Mouse (Mus musculus) olfactory bulb, adult 2 months (tissue): ENCODE measurements around the gene Mogat1. TPM values are rescaled to one million over a fixed set of nuclear protein-coding genes. Genes with fewer than 3 reads are reported as not detected.

Experiments
- H3K27ac ChIP-seq: fragments of 200-500 bp; 2 replicates; pipeline ENCODE4 v1.5.1; 2012; ENCODE audit warnings: low read depth, low read length; ENCODE audit not compliant: insufficient read depth
- H3K4me1 ChIP-seq: fragments of 200-500 bp; 2 replicates; pipeline ENCODE4 v1.6.1; 2012; ENCODE audit warnings: low read length; ENCODE audit not compliant: control insufficient read depth, insufficient read depth
- H3K4me3 ChIP-seq: fragments of 200-500 bp; 2 replicates; pipeline ENCODE4 v1.5.1; 2012; ENCODE audit warnings: mild to moderate bottlenecking, low read depth, low read length, moderate library complexity; ENCODE audit not compliant: insufficient read depth
- CTCF ChIP-seq: fragments of 200-500 bp; IDR thresholded peaks from 2 replicates; pipeline ENCODE4 v1.5.1; 2012; ENCODE audit warnings: low read depth, mild to moderate bottlenecking, low read length, moderate library complexity; ENCODE audit not compliant: insufficient read depth
- POLR2A ChIP-seq: fragments of 200-500 bp; IDR thresholded peaks from 2 replicates; pipeline ENCODE4 v1.6.1; 2012; ENCODE audit warnings: mild to moderate bottlenecking, low read depth, low read length, moderate library complexity; ENCODE audit not compliant: insufficient read depth
- WGBS: fragments of 180-500 bp; shearing (Covaris S2); methylation state at CpG from one replicate; pipeline ENCODE4 v1.1.7; 2018; 5-methylcytosine and 5-hydroxymethylcytosine counted together
- polyA plus RNA-seq: library from polyadenylated mRNA; stranded (reverse); fragments of >200 nt; gene quantifications from 2 replicates; pipeline ENCODE4 v1.2.4, GENCODE M21; 2012; ENCODE audit warnings: low replicate concordance; ENCODE audit not compliant: missing spikeins, insufficient read depth, insufficient read length

Gene Mogat1
- polyA plus RNA-seq, 1 experiment, result not detected

GRCm38 (mm10) chr1:78502527-78502926 is 8.3 kb upstream of the Mogat1 start:
- H3K27ac ChIP-seq, result no peak overlapping the region
- H3K4me3 ChIP-seq, result no peak overlapping the region
- 94% methylated on average over 6 of the region's 6 CpGs for WGBS
- TF ChIP-seq CTCF, result no peak
- TF ChIP-seq POLR2A, result no peak
- no peaks in the 10 kb centered on the region for H3K4me1 ChIP-seq

- TF ChIP-seq CTCF (no peak), POLR2A (no peak)
- 58% methylated on average over 1 of the region's 1 CpGs for whole genome bisulfite sequencing
Observed at GRCm38 (mm10) chr1:78507137-78507536, 3.7 kb upstream of the Mogat1 start.

GRCm38 (mm10) chr1:78511621-78512160 is 900 bp downstream of the Mogat1 start, which contains the start of gene BC035947:
Gene BC035947, minus strand, starts transcription at chr1:78512158.
- H3K4me3 ChIP-seq, result no peak within 1 kb of the TSS
- H3K27ac ChIP-seq, result no peak within 1 kb of the TSS
- 7% methylated on average over 25 of the region's 25 CpGs for WGBS
- H3K4me1 ChIP-seq, result peaks cover 5% of the 10 kb centered on the region
- no peak for TF ChIP-seq POLR2A
- TF ChIP-seq CTCF, result no peak

More at GRCm38 (mm10) chr1:78507137-78507536, 3.7 kb upstream of the Mogat1 start:
- Histone ChIP-seq H3K4me3 (no peak overlapping the region), H3K4me1 (peaks cover 5% of the 10 kb centered on the region), H3K27ac (no peak overlapping the region)

- Histone ChIP-seq H3K27ac (no peak overlapping the region), H3K4me3 (no peak overlapping the region), H3K4me1 (peaks cover 5% of the 10 kb centered on the region)
- whole genome bisulfite sequencing, result 59% methylated on average over 8 of the region's 8 CpGs
- TF ChIP-seq POLR2A (no peak), CTCF (no peak)
Observed at GRCm38 (mm10) chr1:78512756-78513155, 2.0 kb downstream of the Mogat1 start.

DNA sequence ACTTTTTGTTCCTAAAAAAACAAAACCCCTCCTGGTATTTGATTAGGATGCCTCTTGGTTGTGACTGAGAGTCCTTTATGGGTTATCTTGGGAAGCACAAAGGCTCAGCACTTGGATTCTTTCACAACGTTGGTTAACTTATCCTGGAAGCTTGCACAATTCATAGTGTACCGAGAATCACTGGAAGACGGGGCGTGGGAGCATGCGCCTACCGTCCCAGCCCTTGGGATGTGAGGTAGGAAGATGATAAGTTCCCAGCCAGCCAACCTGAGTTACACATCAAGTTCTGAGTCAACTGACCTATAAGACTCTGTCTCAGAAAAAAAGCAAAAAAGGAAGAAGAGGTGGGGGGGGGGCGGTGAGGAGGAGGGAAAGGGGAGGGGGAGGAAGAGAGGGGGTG is 8.1 kb downstream of the Mogat1 start:
- Histone ChIP-seq H3K27ac (no peak overlapping the region), H3K4me1 (no peaks in the 10 kb centered on the region), H3K4me3 (no peak overlapping the region)
- no peak for TF ChIP-seq CTCF
- TF ChIP-seq POLR2A, result no peak
- 84% methylated on average over 7 of the region's 7 CpGs for WGBS

GRCm38 (mm10) chr1:78525189-78525886 is 14.5 kb downstream of the Mogat1 start:
- Histone ChIP-seq H3K4me3 (no peak overlapping the region), H3K27ac (no peak overlapping the region), H3K4me1 (no peaks in the 10 kb centered on the region)
- 50% methylated on average over 23 of the region's 23 CpGs for WGBS
- peak; percentile 88 for TF ChIP-seq CTCF
- TF ChIP-seq POLR2A, result no peak

GRCm38 (mm10) chr1:78528356-78528755 is 17.6 kb downstream of the Mogat1 start:
- 92% methylated on average over 3 of the region's 3 CpGs for WGBS
- no peak overlapping the region for H3K27ac ChIP-seq
- TF ChIP-seq POLR2A, result no peak
- TF ChIP-seq CTCF, result no peak
- no peaks in the 10 kb centered on the region for H3K4me1 ChIP-seq
- H3K4me3 ChIP-seq, result no peak overlapping the region

GRCm38 (mm10) chr1:78529011-78529410 is 18.2 kb downstream of the Mogat1 start:
- Histone ChIP-seq H3K27ac (no peak overlapping the region), H3K4me3 (no peak overlapping the region), H3K4me1 (no peaks in the 10 kb centered on the region)
- no peak for TF ChIP-seq CTCF
- no peak for TF ChIP-seq POLR2A
- 93% methylated on average over 8 of the region's 8 CpGs for WGBS

GRCm38 (mm10) chr1:78530500-78531215 is 19.9 kb downstream of the Mogat1 start:
- TF ChIP-seq POLR2A (no peak), CTCF (no peak)
- H3K4me1 ChIP-seq, result no peaks in the 10 kb centered on the region
- WGBS, result 68% methylated on average over 7 of the region's 7 CpGs
- no peak overlapping the region for H3K27ac ChIP-seq
- no peak overlapping the region for H3K4me3 ChIP-seq

DNA sequence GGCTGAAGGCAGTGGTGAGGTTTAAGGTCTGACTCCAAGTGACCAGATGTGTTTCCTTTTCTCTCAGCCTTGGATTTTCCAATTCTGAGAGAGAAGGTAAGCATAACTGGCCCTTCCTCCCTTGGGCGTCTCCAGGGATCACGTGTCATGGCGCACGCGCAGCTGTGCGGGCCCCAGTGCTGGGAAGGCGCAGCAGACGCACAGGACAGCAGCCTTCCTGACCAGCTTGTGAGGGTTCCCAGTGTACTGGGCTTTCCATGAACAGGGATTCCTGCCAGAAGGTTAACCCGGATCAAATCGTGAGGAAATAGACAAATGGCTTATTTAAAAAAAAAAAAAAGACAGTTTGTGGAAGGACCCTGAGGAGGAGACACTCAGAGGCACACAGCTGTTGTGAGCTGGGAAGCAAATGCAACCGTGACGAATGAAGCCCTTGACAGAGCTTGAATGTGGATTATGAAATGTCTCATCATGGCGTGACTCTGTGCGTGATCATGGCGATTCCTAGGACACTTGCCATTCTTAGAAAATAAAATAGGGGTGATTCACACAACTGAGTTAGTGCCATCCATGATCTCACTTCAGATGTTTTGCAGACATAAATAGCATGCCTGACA is 21.5 kb downstream of the Mogat1 start:
- H3K4me1 ChIP-seq, result no peaks in the 10 kb centered on the region
- H3K27ac ChIP-seq, result no peak overlapping the region
- no peak for TF ChIP-seq CTCF
- H3K4me3 ChIP-seq, result no peak overlapping the region
- 87% methylated on average over 15 of the region's 15 CpGs for WGBS
